ENCODE assay signal across 8 mouse cellular contexts in the genomic region with DNA sequence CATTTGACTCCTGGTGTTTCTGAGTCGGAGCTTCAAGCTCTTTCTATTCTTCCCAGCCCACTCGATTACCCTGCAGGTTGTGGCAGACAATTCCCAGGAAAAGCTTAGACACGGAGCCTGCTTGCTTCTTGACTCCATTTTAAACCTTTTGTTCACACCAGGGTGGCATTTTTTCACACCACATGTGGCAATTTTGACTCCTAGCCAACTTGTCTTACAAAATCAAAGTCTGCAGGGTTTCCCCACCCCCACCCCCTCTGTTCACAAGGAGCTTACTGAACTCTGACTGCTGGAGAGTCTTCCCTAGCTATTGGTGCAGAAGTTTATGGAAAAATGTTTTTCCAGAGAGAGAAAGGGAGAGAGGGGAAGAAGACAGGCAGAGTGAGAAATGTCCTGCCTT.
A peak's percentile ranks its signal among the peaks of the same experiment; 100 is the strongest.
DNase-seq lines count a peak whose midpoint lies in the region; ATAC-seq and TF ChIP-seq lines count a peak whose summit lies in the region.

No protein-coding gene starts in this region.

- peak; percentile 49 for ATAC-seq in midbrain, embryonic 14.5 days (ENCODE audit: low FRiP score, low TSS enrichment)
- ATAC-seq in intestine, postnatal 0 days, result no peak

- DNase-seq in heart, adult 18-20 months, result peak; percentile 30 to 62
- DNase-seq in heart, postnatal 25 days (ENCODE audit: low spot score), result no peak
- peak; percentile 86 for DNase-seq in embryo, embryonic 10.5 days (ENCODE audit: low spot score)
- peak; percentile 15 to 32 for DNase-seq in heart, adult 9 months (ENCODE audit: low spot score in 2 of 2)
- peak; percentile 60 for DNase-seq in layer of hippocampus, adult 2 months (ENCODE audit: low spot score in 2 of 2)
- DNase-seq in midbrain, embryonic 14.5 days, result peak; percentile 93
- no peak for DNase-seq in thymus, postnatal 0 days (ENCODE audit: low spot score)

- no peaks in the 10 kb centered on the region for H3K36me3 ChIP-seq in midbrain, embryonic 14.5 days (ENCODE audit: control insufficient read depth, insufficient read depth, low read length)
- H3K36me3 ChIP-seq in intestine, postnatal 0 days (ENCODE audit: control insufficient read depth, insufficient read depth), result no peaks in the 10 kb centered on the region

- H3K4me2 ChIP-seq in midbrain, embryonic 14.5 days (ENCODE audit: low read length), result peak overlapping the region; percentile 72
- no peak overlapping the region for H3K4me2 ChIP-seq in intestine, postnatal 0 days (replicated peaks; ENCODE audit: low read depth)

- no peaks in the 10 kb centered on the region for H3K9me3 ChIP-seq in midbrain, embryonic 14.5 days (ENCODE audit: control insufficient read depth, low read length)
- no peaks in the 10 kb centered on the region for H3K9me3 ChIP-seq in intestine, postnatal 0 days (ENCODE audit: control insufficient read depth)

- peak overlapping the region; percentile 61 for H3K4me3 ChIP-seq in layer of hippocampus, adult 2 months
- peak overlapping the region; percentile 56 for H3K4me3 ChIP-seq in midbrain, embryonic 14.5 days (replicated peaks; ENCODE audit: low read depth, low read length)
- H3K4me3 ChIP-seq in intestine, postnatal 0 days (ENCODE audit: low read depth, low read length), result no peak overlapping the region

- TF ChIP-seq CTCF in layer of hippocampus, adult 2 months (conservative IDR thresholded peaks at IDR 0.05), result no peak
- TF ChIP-seq CTCF in intestine, postnatal 0 days (IDR thresholded peaks at IDR 0.05; ENCODE audit: low read depth), result no peak

- WGBS in midbrain, embryonic 14.5 days, result under 1% methylated on average over 3 of the region's 3 CpGs
- WGBS in intestine, postnatal 0 days, result 45% methylated on average over 3 of the region's 3 CpGs

- intact Hi-C loops in heart, postnatal 25 days (cut with DNase I), result no loop called here

- peak overlapping the region; percentile 99 for H3K27ac ChIP-seq in layer of hippocampus, adult 2 months
- peak overlapping the region; percentile 96 for H3K27ac ChIP-seq in midbrain, embryonic 14.5 days (replicated peaks; ENCODE audit: low read depth, low read length)
- H3K27ac ChIP-seq in intestine, postnatal 0 days (ENCODE audit: low read depth, low read length), result no peak overlapping the region

- H3K9ac ChIP-seq in midbrain, embryonic 14.5 days (replicated peaks; ENCODE audit: low read length), result peak overlapping the region; percentile 91
- no peak overlapping the region for H3K9ac ChIP-seq in intestine, postnatal 0 days (ENCODE audit: low read depth, low read length)

- 0 out of 2 replicates have a peak, but pooled peaks cover 3% of the 10 kb centered on the region for H3K4me1 ChIP-seq in midbrain, embryonic 14.5 days (ENCODE audit: control insufficient read depth, insufficient read depth, low read length)
- no peaks in the 10 kb centered on the region for H3K4me1 ChIP-seq in intestine, postnatal 0 days (replicated peaks; ENCODE audit: control insufficient read depth, insufficient read depth, low read length)

- H3K27me3 ChIP-seq in midbrain, embryonic 14.5 days (ENCODE audit: control insufficient read depth, insufficient read depth, low read length), result no peaks in the 10 kb centered on the region
- no peaks in the 10 kb centered on the region for H3K27me3 ChIP-seq in intestine, postnatal 0 days (replicated peaks; ENCODE audit: control insufficient read depth, insufficient read depth, low read length)

Comparison
In these comparisons a context has a peak if more than half of its experiments do, and no peak if none do; other contexts are left out.
1. DNase-seq: peak in heart, adult 18-20 months (2 of 2), embryo, embryonic 10.5 days (single experiment), heart, adult 9 months (2 of 2), layer of hippocampus, adult 2 months (2 of 2) and midbrain, embryonic 14.5 days (single experiment); none in heart, postnatal 25 days (single experiment) and thymus, postnatal 0 days (single experiment).